12 mouse cellular contexts compared by ENCODE assay signal in the genomic region with DNA sequence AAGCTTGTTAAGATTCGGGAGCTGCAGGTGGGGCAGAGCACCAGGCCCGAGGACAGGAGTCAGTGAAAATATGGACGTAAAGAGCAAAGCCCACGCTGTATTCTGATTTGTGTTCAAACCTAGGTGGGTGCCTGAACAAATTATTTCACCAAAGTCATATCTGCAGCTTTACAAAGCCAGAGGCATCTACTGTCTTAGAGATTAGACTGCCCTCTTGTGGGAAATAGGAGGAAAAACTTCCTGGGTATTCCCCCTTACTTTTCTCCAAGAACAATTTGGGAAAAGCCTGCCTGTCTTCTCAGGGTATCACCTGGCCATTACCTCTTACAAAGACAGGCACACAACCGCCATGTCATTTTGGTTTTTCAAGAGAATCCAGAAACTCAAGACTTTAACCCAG. TPM values are rescaled to one million over a fixed set of nuclear protein-coding genes. Genes with fewer than 3 reads are reported as not detected.
A peak's percentile ranks its signal among the peaks of the same experiment; 100 is the strongest.
DNase-seq lines count a peak whose midpoint lies in the region; ATAC-seq and TF ChIP-seq lines count a peak whose summit lies in the region.
"Had no signal": no experiment of that assay in that cellular context is flagged by ENCODE, and none has a peak within 500 bp of the region (broad histone marks: within the 10 kb centered on the region; RNA-seq: fewer than 3 reads in every experiment).

No protein-coding gene starts in this region.

- intact Hi-C loops in gastrocnemius, adult 2 months (cut with DNase I) = no loop called here

- no peak overlapping the region for H3K9ac ChIP-seq in liver, embryonic 14.5 days (replicated peaks)
- H3K9ac ChIP-seq in liver, embryonic 11.5 days (ENCODE audit: low read depth, low read length) = no peak overlapping the region
- H3K9ac ChIP-seq in neural tube, embryonic 14.5 days (replicated peaks; ENCODE audit: low read depth, low read length) = no peak overlapping the region

- H3K9me3 ChIP-seq in liver, embryonic 14.5 days (ENCODE audit: control insufficient read depth, low read length) = no peaks in the 10 kb centered on the region
- H3K9me3 ChIP-seq in liver, embryonic 11.5 days (ENCODE audit: control insufficient read depth, low read length) = no peaks in the 10 kb centered on the region
- H3K9me3 ChIP-seq in neural tube, embryonic 14.5 days (ENCODE audit: control insufficient read depth, low read length) = no peaks in the 10 kb centered on the region

- no peak for DNase-seq in gastrocnemius, adult 2 months
- DNase-seq in gastrocnemius, postnatal 4 days (ENCODE audit: low spot score in 2 of 2) = no peak
- DNase-seq in liver, embryonic 14.5 days (ENCODE audit: low read depth in 3 of 3, low spot score in 3 of 3) = no peak
- no peak for DNase-seq in liver, embryonic 11.5 days (ENCODE audit: low spot score)
- peak; percentile 58 for DNase-seq in embryo, embryonic 10 days (ENCODE audit: low spot score)
- DNase-seq in B cell, adult 2 months = no peak
- DNase-seq in spleen, postnatal 14 days (ENCODE audit: low spot score in 2 of 2) = no peak
- DNase-seq: lung, postnatal 36 days; spleen, adult 18-20 months had no signal

- ATAC-seq in liver, embryonic 14.5 days (ENCODE audit: insufficient read depth) = no peak
- no peak for ATAC-seq in liver, embryonic 11.5 days (replicated peaks; ENCODE audit: low FRiP score)
- ATAC-seq in neural tube, embryonic 14.5 days (ENCODE audit: low read depth) = 0 out of 2 replicates have a peak, but pooled peaks have one; percentile 45

- no peaks in the 10 kb centered on the region for H3K27me3 ChIP-seq in liver, embryonic 14.5 days (ENCODE audit: control insufficient read depth, insufficient read depth, low read length)
- no peaks in the 10 kb centered on the region for H3K27me3 ChIP-seq in liver, embryonic 11.5 days (replicated peaks; ENCODE audit: control insufficient read depth, insufficient read depth, low read length)
- H3K27me3 ChIP-seq in neural tube, embryonic 14.5 days (ENCODE audit: control insufficient read depth, insufficient read depth, low read length) = no peaks in the 10 kb centered on the region

- no peak for TF ChIP-seq EP300 in liver, embryonic 14.5 days (IDR thresholded peaks at IDR 0.05; ENCODE audit: low read depth)

- no peak overlapping the region for H3K4me2 ChIP-seq in liver, embryonic 14.5 days (ENCODE audit: low read depth)
- H3K4me2 ChIP-seq in liver, embryonic 11.5 days = no peak overlapping the region
- H3K4me2 ChIP-seq in neural tube, embryonic 14.5 days (ENCODE audit: low read depth, low read length) = no peak overlapping the region

- H3K4me3 ChIP-seq in gastrocnemius, adult 2 months = no peak overlapping the region
- H3K4me3 ChIP-seq in liver, embryonic 14.5 days (ENCODE audit: insufficient read depth in 1 of 2, low read depth in 2 of 2, low read length in 2 of 2) = no peak overlapping the region
- H3K4me3 ChIP-seq in liver, embryonic 11.5 days (ENCODE audit: low read depth, low read length) = no peak overlapping the region
- H3K4me3 ChIP-seq in neural tube, embryonic 14.5 days (ENCODE audit: low read depth, low read length) = no peak overlapping the region

- no peaks in the 10 kb centered on the region for H3K4me1 ChIP-seq in liver, embryonic 14.5 days (replicated peaks; ENCODE audit: control insufficient read depth in 2 of 2, insufficient read depth in 2 of 2, low read length in 1 of 2)
- H3K4me1 ChIP-seq in liver, embryonic 11.5 days (replicated peaks; ENCODE audit: control insufficient read depth, insufficient read depth, low read length) = no peaks in the 10 kb centered on the region
- peaks cover 13% of the 10 kb centered on the region for H3K4me1 ChIP-seq in neural tube, embryonic 14.5 days (ENCODE audit: control insufficient read depth, insufficient read depth, low read length)

- H3K27ac ChIP-seq in gastrocnemius, adult 2 months = no peak overlapping the region
- no peak overlapping the region for H3K27ac ChIP-seq in liver, embryonic 14.5 days
- no peak overlapping the region for H3K27ac ChIP-seq in liver, embryonic 11.5 days (ENCODE audit: low read depth, low read length)
- H3K27ac ChIP-seq in neural tube, embryonic 14.5 days (ENCODE audit: low read depth, low read length) = no peak overlapping the region

- 51% methylated on average over 5 of the region's 5 CpGs for WGBS in liver, embryonic 14.5 days (ENCODE audit: insufficient replicate concordance)
- WGBS in liver, embryonic 11.5 days = 52% methylated on average over 5 of the region's 5 CpGs
- WGBS in neural tube, embryonic 14.5 days = 47% methylated on average over 5 of the region's 5 CpGs

- TF ChIP-seq CTCF in gastrocnemius, adult 2 months (IDR thresholded peaks at IDR 0.05) = peak; percentile 71
- TF ChIP-seq CTCF in liver, embryonic 14.5 days (IDR thresholded peaks at IDR 0.05; ENCODE audit: low read depth) = peak; percentile 29

- H3K36me3 ChIP-seq in liver, embryonic 14.5 days (replicated peaks; ENCODE audit: control insufficient read depth, insufficient read depth, low read depth) = no peaks in the 10 kb centered on the region
- no peaks in the 10 kb centered on the region for H3K36me3 ChIP-seq in liver, embryonic 11.5 days (ENCODE audit: control insufficient read depth, insufficient read depth, low read length)
- H3K36me3 ChIP-seq in neural tube, embryonic 14.5 days (ENCODE audit: control insufficient read depth, insufficient read depth, low read length) = no peaks in the 10 kb centered on the region

RNA-seq across cellular contexts. Expression of gene Saxo1, which starts 12.5 kb away (rescaled TPM):
- not detected for total RNA-seq in gastrocnemius, adult 2 months (2021)
- under 1 TPM in 1 of 2 experiments, not detected in 1; 0.32 TPM for total RNA-seq in gastrocnemius, postnatal 4 days (2021)
- polyA plus RNA-seq in liver, embryonic 14.5 days (2012; rRNA removed) = not detected in 2 replicates
- not detected in 2 replicates for polyA plus RNA-seq in liver, embryonic 14.5 days (2014; fragmentation: Nextera tagmentation; extraction: Ambion mirVana)
- polyA plus RNA-seq in liver, embryonic 11.5 days (2014; fragmentation: Nextera tagmentation; extraction: Ambion mirVana) = not detected in 2 replicates
- polyA plus RNA-seq in neural tube, embryonic 14.5 days (2014; fragmentation: Nextera tagmentation; extraction: Ambion mirVana) = not detected in 2 replicates
- total RNA-seq: common myeloid progenitor, adult 5-6 weeks; hematopoietic stem cell, adult 5-6 weeks had no signal

RNA-seq across cellular contexts. Expression of gene Rraga, which starts 29.9 kb away (rescaled TPM):
- 10 to 100 TPM; 43.5 to 54.4 TPM for total RNA-seq in gastrocnemius, adult 2 months (2021)
- total RNA-seq in gastrocnemius, postnatal 4 days (2021) = 10 to 100 TPM; 62.3 to 65.4 TPM
- 28.1 and 38.4 TPM in 2 replicates for polyA plus RNA-seq in liver, embryonic 14.5 days (2012; rRNA removed)
- 32.3 and 33.5 TPM in 2 replicates for polyA plus RNA-seq in liver, embryonic 14.5 days (2014; fragmentation: Nextera tagmentation; extraction: Ambion mirVana)
- polyA plus RNA-seq in liver, embryonic 11.5 days (2014; fragmentation: Nextera tagmentation; extraction: Ambion mirVana) = 62.2 and 63.9 TPM in 2 replicates
- polyA plus RNA-seq in neural tube, embryonic 14.5 days (2014; fragmentation: Nextera tagmentation; extraction: Ambion mirVana) = 135 and 154 TPM in 2 replicates
